Mouse (Mus musculus): ENCODE results near the gene Mrpl51.

The Mrpl51 gene

GRCm38 (mm10) chr6:125237421-125237820, 45.8 kb downstream of the Mrpl51 start:
- no peaks in the 10 kb centered on the region for H3K36me3 ChIP-seq (ENCODE audit: insufficient read depth, low read length)
- no peak overlapping the region for H3K4me3 ChIP-seq (replicated peaks; ENCODE audit: low read length)
- no peaks in the 10 kb centered on the region for H3K9me3 ChIP-seq (ENCODE audit: low read length)
- H3K4me1 ChIP-seq (replicated peaks; ENCODE audit: low read depth, low read length), result peaks cover 22% of the 10 kb centered on the region
- TF ChIP-seq POU5F1 (IDR thresholded peaks at IDR 0.05; ENCODE audit: borderline replicate concordance, low read length) (no peak), NANOG (IDR thresholded peaks at IDR 0.05; ENCODE audit: borderline replicate concordance, low read length) (no peak), CTCF (conservative IDR thresholded peaks at IDR 0.05; ENCODE audit: low read length) (no peak)
- H3K27me3 ChIP-seq (ENCODE audit: insufficient read depth, low read length), result no peaks in the 10 kb centered on the region

DNA sequence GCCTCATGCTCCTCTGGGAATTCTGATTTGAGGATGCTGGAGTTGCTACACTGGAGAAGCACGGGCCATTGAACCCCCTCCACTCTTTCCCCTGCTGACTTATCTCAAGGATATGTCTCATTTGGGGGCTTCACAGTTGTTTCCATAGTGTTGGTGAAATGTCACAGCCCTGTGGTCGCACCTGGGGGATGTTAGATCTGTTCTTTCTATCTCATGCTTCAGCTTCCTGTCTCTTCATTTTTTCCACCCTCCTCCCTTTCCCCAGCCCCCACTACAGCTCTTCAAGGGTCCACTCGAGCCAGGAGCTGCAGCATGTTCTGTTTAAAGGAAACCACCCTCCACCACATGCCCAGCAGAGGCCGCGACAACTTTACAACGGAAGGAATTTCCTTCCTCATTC, 46.8 kb downstream of the Mrpl51 start:
- Histone ChIP-seq H3K4me3 (replicated peaks; ENCODE audit: low read length) (no peak overlapping the region), H3K36me3 (ENCODE audit: insufficient read depth, low read length) (no peaks in the 10 kb centered on the region), H3K9me3 (ENCODE audit: low read length) (no peaks in the 10 kb centered on the region), H3K27me3 (ENCODE audit: insufficient read depth, low read length) (no peaks in the 10 kb centered on the region), H3K4me1 (replicated peaks; ENCODE audit: low read depth, low read length) (peaks cover 19% of the 10 kb centered on the region)
- no peak for TF ChIP-seq CTCF (conservative IDR thresholded peaks at IDR 0.05; ENCODE audit: low read length)
- TF ChIP-seq NANOG (IDR thresholded peaks at IDR 0.05; ENCODE audit: borderline replicate concordance, low read length), result no peak
- TF ChIP-seq POU5F1 (IDR thresholded peaks at IDR 0.05; ENCODE audit: borderline replicate concordance, low read length), result no peak

GRCm38 (mm10) chr6:125239547-125239946, 47.9 kb downstream of the Mrpl51 start:
- no peak overlapping the region for H3K4me3 ChIP-seq (replicated peaks; ENCODE audit: low read length)
- H3K9me3 ChIP-seq (ENCODE audit: low read length), result no peaks in the 10 kb centered on the region
- TF ChIP-seq POU5F1 (IDR thresholded peaks at IDR 0.05; ENCODE audit: borderline replicate concordance, low read length) (no peak), NANOG (IDR thresholded peaks at IDR 0.05; ENCODE audit: borderline replicate concordance, low read length) (no peak), CTCF (conservative IDR thresholded peaks at IDR 0.05; ENCODE audit: low read length) (no peak)
- H3K36me3 ChIP-seq (ENCODE audit: insufficient read depth, low read length), result no peaks in the 10 kb centered on the region
- H3K4me1 ChIP-seq (replicated peaks; ENCODE audit: low read depth, low read length), result peaks cover 16% of the 10 kb centered on the region
- no peaks in the 10 kb centered on the region for H3K27me3 ChIP-seq (ENCODE audit: insufficient read depth, low read length)

GRCm38 (mm10) chr6:125240617-125241016, 49.0 kb downstream of the Mrpl51 start:
- H3K27me3 ChIP-seq (ENCODE audit: insufficient read depth, low read length), result no peaks in the 10 kb centered on the region
- no peak overlapping the region for H3K4me3 ChIP-seq (replicated peaks; ENCODE audit: low read length)
- H3K4me1 ChIP-seq (replicated peaks; ENCODE audit: low read depth, low read length), result peaks cover 16% of the 10 kb centered on the region
- H3K9me3 ChIP-seq (ENCODE audit: low read length), result no peaks in the 10 kb centered on the region
- no peaks in the 10 kb centered on the region for H3K36me3 ChIP-seq (ENCODE audit: insufficient read depth, low read length)
- TF ChIP-seq CTCF (conservative IDR thresholded peaks at IDR 0.05; ENCODE audit: low read length) (no peak), NANOG (IDR thresholded peaks at IDR 0.05; ENCODE audit: borderline replicate concordance, low read length) (no peak), POU5F1 (IDR thresholded peaks at IDR 0.05; ENCODE audit: borderline replicate concordance, low read length) (no peak)

DNA sequence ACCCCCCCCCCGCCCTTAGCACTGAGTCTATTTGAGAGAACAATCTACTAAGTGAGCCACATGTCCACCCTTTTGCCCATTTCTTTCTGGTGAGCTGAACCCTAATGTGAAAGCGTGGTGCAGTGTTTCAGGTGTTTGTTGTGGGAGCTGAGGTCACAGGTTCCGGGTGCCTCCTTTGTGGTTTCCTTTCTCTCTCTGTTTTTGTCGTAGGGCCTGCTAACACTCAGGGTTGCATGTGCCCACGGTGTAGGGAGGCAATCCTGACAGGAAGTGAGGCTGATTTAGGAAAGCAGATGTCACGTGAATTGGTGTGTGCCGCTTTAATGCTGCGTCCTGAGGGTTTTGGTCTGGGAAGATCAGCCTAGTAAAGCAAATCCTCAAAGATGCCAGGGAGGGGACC, 50.0 kb downstream of the Mrpl51 start:
- Histone ChIP-seq H3K4me1 (replicated peaks; ENCODE audit: low read depth, low read length) (peaks cover 7% of the 10 kb centered on the region), H3K4me3 (replicated peaks; ENCODE audit: low read length) (no peak overlapping the region), H3K36me3 (ENCODE audit: insufficient read depth, low read length) (no peaks in the 10 kb centered on the region), H3K27me3 (ENCODE audit: insufficient read depth, low read length) (no peaks in the 10 kb centered on the region), H3K9me3 (ENCODE audit: low read length) (no peaks in the 10 kb centered on the region)
- TF ChIP-seq NANOG (IDR thresholded peaks at IDR 0.05; ENCODE audit: borderline replicate concordance, low read length) (no peak), CTCF (conservative IDR thresholded peaks at IDR 0.05; ENCODE audit: low read length) (no peak), POU5F1 (IDR thresholded peaks at IDR 0.05; ENCODE audit: borderline replicate concordance, low read length) (no peak)

DNA sequence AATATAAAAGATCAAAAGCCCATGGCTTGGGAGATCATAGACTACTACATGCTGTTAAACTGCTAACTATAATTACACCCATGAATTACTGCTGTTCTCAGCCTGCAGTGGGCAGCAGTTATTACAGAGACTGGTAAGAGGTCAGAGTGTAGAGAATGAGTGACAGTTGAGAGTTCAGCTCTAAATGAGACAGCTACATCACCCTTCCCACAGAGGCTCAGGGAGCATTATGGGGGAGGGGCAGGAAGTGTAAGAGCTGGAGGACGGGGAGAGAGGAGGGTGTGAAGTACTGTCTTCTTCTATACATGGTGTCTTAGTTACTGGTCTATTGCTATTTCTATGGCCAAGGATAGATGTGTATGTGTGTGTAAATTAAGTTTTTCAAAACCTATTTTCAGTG, 53.0 kb downstream of the Mrpl51 start:
- Histone ChIP-seq H3K36me3 (ENCODE audit: insufficient read depth, low read length) (no peaks in the 10 kb centered on the region), H3K9me3 (ENCODE audit: low read length) (peaks cover 8% of the 10 kb centered on the region; the same call in 1 of the 2 replicates), H3K4me3 (replicated peaks; ENCODE audit: low read length) (no peak overlapping the region), H3K4me1 (replicated peaks; ENCODE audit: low read depth, low read length) (no peaks in the 10 kb centered on the region), H3K27me3 (ENCODE audit: insufficient read depth, low read length) (0 out of 2 replicates have a peak, but pooled peaks cover 3% of the 10 kb centered on the region)
- no peak for TF ChIP-seq NANOG (IDR thresholded peaks at IDR 0.05; ENCODE audit: borderline replicate concordance, low read length)
- no peak for TF ChIP-seq CTCF (conservative IDR thresholded peaks at IDR 0.05; ENCODE audit: low read length)
- TF ChIP-seq POU5F1 (IDR thresholded peaks at IDR 0.05; ENCODE audit: borderline replicate concordance, low read length), result no peak

Data from E14TG2a.4 (cell line).